Mouse (Mus musculus) hindbrain, postnatal 0 days (tissue): Measurements from ENCODE around the gene 1810055G02Rik. TPM values are rescaled to one million over a fixed set of nuclear protein-coding genes. Genes with fewer than 3 reads are reported as not detected.
A peak's percentile ranks its signal among the peaks of the same experiment; 100 is the strongest.

ENCODE experiments used
- ATAC-seq: fragments of 200-750 bp; cut with Nextera tagmentation; 2 replicates; pipeline ENCODE4 v1.8.0; 2017; ENCODE audit warnings: mild to moderate bottlenecking, moderate TSS enrichment, moderate library complexity
- DNase-seq: peaks from one replicate; pipeline ENCODE4 v3.0.0-alpha.2; 2015; ENCODE audit warnings: low spot score
- H3K27ac ChIP-seq: fragments of 300-500 bp; sonication (generic); 2 replicates; pipeline ENCODE4 v1.5.1; 2014; ENCODE audit warnings: mild to moderate bottlenecking
- H3K27me3 ChIP-seq: fragments of 300-500 bp; sonication (generic); 2 replicates; pipeline ENCODE4 v1.6.1; 2014; ENCODE audit warnings: low read length, mixed read lengths; ENCODE audit not compliant: insufficient read depth
- H3K36me3 ChIP-seq: fragments of 300-500 bp; sonication (generic); 2 replicates; pipeline ENCODE4 v1.6.1; 2014; ENCODE audit warnings: low read length, mixed read lengths; ENCODE audit not compliant: insufficient read depth
- H3K4me1 ChIP-seq: fragments of 300-500 bp; sonication (generic); 2 replicates; pipeline ENCODE4 v1.6.1; 2014; ENCODE audit warnings: antibody characterized with exemption, low read length, mixed read lengths; ENCODE audit not compliant: insufficient read depth
- H3K4me2 ChIP-seq: fragments of 300-500 bp; sonication (generic); 2 replicates; pipeline ENCODE4 v1.6.1; 2014; ENCODE audit warnings: low read depth, mild to moderate bottlenecking, low read length, moderate library complexity, mixed read lengths
- H3K4me3 ChIP-seq: fragments of 300-500 bp; sonication (generic); 2 replicates; pipeline ENCODE4 v1.5.1; 2014; ENCODE audit warnings: low read length
- H3K9ac ChIP-seq: fragments of 300-500 bp; sonication (generic); replicated peaks from 2 replicates; pipeline ENCODE4 v1.6.1; 2014; ENCODE audit warnings: mild to moderate bottlenecking, low read length, moderate library complexity, mixed read lengths
- H3K9me3 ChIP-seq: fragments of 300-500 bp; sonication (generic); 2 replicates; pipeline ENCODE4 v1.6.1; 2016; ENCODE audit warnings: low read length, mixed read lengths
- CTCF ChIP-seq: IDR thresholded peaks from 2 replicates; pipeline ENCODE4 v1.5.1; 2016; ENCODE audit warnings: antibody characterized with exemption, control low read depth, low read depth
- WGBS: fragments of 180-500 bp; shearing (Covaris S2); extraction: QIAGEN DNeasy Blood & Tissue Kit; methylation state at CpG from one replicate; pipeline ENCODE4 v1.1.7; 2014; 5-methylcytosine and 5-hydroxymethylcytosine counted together
- polyA plus RNA-seq: library from polyadenylated mRNA; unstranded; fragments of >200 nt; fragmentation: Nextera tagmentation; extraction: Ambion mirVana; gene quantifications from 2 replicates; pipeline ENCODE4 v1.2.1, GENCODE M21; 2015
- total RNA-seq: library from RNA; depleted of rRNA; stranded (reverse); fragments of >200 nt; gene quantifications from 2 replicates; pipeline ENCODE4 v1.2.3, GENCODE M21; 2014; rRNA removed

Gene 1810055G02Rik
- total and polyA plus RNA-seq, 2 experiments from 2014 or later: 37.2 to 57.7 TPM

DNA sequence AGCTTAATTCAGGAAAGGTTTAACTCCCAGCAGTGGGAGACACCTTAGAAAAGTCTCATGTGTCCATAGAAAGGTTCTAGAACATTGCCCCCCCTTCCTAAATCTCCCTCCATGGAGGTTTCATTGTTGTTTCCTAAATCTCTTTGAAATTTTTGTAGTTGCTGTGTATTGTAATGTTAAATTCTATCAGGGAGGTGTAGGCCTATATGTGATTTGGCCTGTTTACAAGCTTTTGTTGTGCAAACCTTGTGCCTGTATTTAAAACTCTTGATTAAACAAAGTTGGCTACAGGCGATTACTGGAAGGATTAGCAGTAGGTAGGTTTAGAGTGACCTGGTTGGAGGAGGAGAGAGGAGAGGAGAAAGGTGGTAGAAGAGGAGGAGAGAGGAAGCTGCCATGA is 49.8 kb downstream of the 1810055G02Rik start:
- Histone ChIP-seq H3K27me3 (no peaks in the 10 kb centered on the region), H3K4me2 (no peak overlapping the region), H3K27ac (no peak overlapping the region), H3K36me3 (no peaks in the 10 kb centered on the region), H3K9ac (no peak overlapping the region), H3K4me3 (no peak overlapping the region), H3K4me1 (no peaks in the 10 kb centered on the region), H3K9me3 (no peaks in the 10 kb centered on the region)
- TF ChIP-seq CTCF: no peak
- no peak for ATAC-seq
- WGBS: 56% methylated on average over 1 of the region's 1 CpGs
- no peak for DNase-seq

DNA sequence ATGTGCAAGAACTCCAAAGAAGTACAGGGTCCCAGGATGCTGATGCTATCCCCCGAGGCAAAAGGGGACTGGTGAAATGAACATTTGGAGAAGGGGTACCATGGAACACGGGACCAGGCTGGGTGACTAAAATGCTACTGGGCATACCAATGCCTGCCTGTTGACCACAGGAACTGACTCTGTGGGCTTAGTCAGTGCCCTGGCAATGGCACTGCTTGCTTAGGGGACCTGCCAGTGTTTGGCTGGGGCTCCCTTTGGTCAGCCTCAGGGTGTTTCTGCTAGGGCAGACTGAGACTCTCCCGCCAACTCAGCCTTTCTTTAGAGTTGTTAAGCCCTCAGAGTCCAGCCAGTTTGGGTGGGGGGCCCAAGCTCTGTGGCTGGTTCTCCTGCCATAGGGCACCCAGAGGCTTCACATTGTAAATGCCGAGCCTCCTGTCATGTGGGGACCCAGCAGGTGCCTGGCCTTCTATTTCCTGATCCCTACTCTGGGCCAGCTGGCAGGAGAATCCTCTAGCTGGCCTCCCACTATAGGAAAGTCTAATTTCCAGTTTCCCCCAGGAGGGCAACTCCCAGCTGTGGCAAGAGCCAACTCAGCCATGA is 57.2 kb downstream of the 1810055G02Rik start:
- Histone ChIP-seq H3K27ac (no peak overlapping the region), H3K4me3 (no peak overlapping the region), H3K9me3 (no peaks in the 10 kb centered on the region), H3K27me3 (no peaks in the 10 kb centered on the region), H3K36me3 (no peaks in the 10 kb centered on the region), H3K4me2 (no peak overlapping the region), H3K4me1 (peaks cover 16% of the 10 kb centered on the region), H3K9ac (no peak overlapping the region)
- no peak for TF ChIP-seq CTCF
- DNase-seq (no peak), ATAC-seq (no peak)
- WGBS: 80% methylated on average over 4 of the region's 4 CpGs

- 96% methylated on average over 5 of the region's 5 CpGs for WGBS
- Histone ChIP-seq H3K27ac (peak overlapping the region; percentile 100; the same call in 1 of the 2 replicates), H3K9ac (no peak overlapping the region; the same call in 1 of the 2 replicates), H3K4me1 (peaks cover 16% of the 10 kb centered on the region), H3K9me3 (no peaks in the 10 kb centered on the region), H3K4me2 (peak overlapping the region; percentile 63), H3K36me3 (no peaks in the 10 kb centered on the region), H3K4me3 (peak overlapping the region; percentile 95; the same call in 1 of the 2 replicates), H3K27me3 (no peaks in the 10 kb centered on the region)
- no peak for TF ChIP-seq CTCF
- ATAC-seq: no peak
- no peak for DNase-seq
These were observed 58.3 kb downstream of the 1810055G02Rik start for GRCm38 (mm10) chr19:3766378-3766777.

DNA sequence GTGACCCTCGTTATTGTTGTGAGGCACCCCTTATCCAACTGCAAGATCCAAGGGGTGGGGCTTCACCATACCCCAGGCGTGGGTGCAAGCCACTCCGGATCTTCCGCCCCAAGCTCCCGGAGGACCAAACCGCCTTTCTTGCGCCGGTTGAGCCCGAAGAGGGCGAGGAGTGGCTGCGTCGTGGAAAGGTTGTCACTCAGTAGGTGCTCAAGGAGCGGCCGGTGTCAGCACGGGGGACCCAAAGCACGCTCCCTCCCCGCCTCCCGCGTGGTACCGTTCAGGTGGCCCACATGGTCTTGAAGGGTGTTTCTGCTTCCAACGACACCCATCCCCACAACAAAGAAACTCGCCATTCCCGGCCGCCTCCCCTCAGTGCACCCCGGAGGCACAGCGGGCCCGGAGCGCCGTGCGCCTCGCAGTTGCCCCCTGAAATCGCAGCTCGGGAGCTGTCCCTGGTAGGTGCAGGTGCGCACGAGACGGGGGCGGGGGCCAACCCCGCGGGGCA is 59.2 kb downstream of the 1810055G02Rik start, which contains the start of gene Kmt5b:
Kmt5b (plus strand) TSS at position 146 of the 505 bp plus-strand sequence.
- Histone ChIP-seq H3K4me3 (peak within 1 kb of the TSS; percentile 95), H3K27ac (peak within 1 kb of the TSS; percentile 100), H3K36me3 (no peaks in the 10 kb centered on the region), H3K9ac (peak within 1 kb of the TSS; percentile 100), H3K4me2 (peak within 1 kb of the TSS; percentile 63), H3K9me3 (no peaks in the 10 kb centered on the region), H3K27me3 (no peaks in the 10 kb centered on the region), H3K4me1 (peaks cover 16% of the 10 kb centered on the region)
- ATAC-seq (peak; percentile 52), DNase-seq (peak; percentile 67)
- under 1% methylated on average over 39 of the region's 39 CpGs for WGBS
- 0 out of 2 replicates have a peak, but pooled peaks have one; percentile 2 for TF ChIP-seq CTCF

Other genes starting within 250 kb of the 1810055G02Rik start
- 81.7 and 97.8 TPM in 2 replicates for gene Ppp6r3, start 132.5 kb upstream of the 1810055G02Rik start, total RNA-seq
- 31.0 and 32.0 TPM in 2 replicates for gene Ppp6r3, start 132.5 kb upstream of the 1810055G02Rik start, polyA plus RNA-seq
- 16.4 and 17.6 TPM in 2 replicates for gene Lrp5, start 21.7 kb upstream of the 1810055G02Rik start, total RNA-seq
- 0.69 and 1.1 TPM in 2 replicates for gene Lrp5, start 21.7 kb upstream of the 1810055G02Rik start, polyA plus RNA-seq
- gene Kmt5b, start 59.1 kb downstream of the 1810055G02Rik start, total RNA-seq: 43.5 and 54.8 TPM in 2 replicates
- gene Kmt5b, start 59.1 kb downstream of the 1810055G02Rik start, polyA plus RNA-seq: 32.8 and 35.0 TPM in 2 replicates
- gene Chka, start 143.5 kb downstream of the 1810055G02Rik start, total RNA-seq: 57.3 and 68.9 TPM in 2 replicates
- gene Chka, start 143.5 kb downstream of the 1810055G02Rik start, polyA plus RNA-seq: 53.9 and 57.3 TPM in 2 replicates
- gene Tcirg1, start 198.8 kb downstream of the 1810055G02Rik start, total RNA-seq: 35.4 and 44.0 TPM in 2 replicates
- gene Tcirg1, start 198.8 kb downstream of the 1810055G02Rik start, polyA plus RNA-seq: 16.8 and 17.3 TPM in 2 replicates
- gene Ndufs8, start 204.5 kb downstream of the 1810055G02Rik start, total RNA-seq: 212 and 221 TPM in 2 replicates
- gene Ndufs8, start 204.5 kb downstream of the 1810055G02Rik start, polyA plus RNA-seq: 366 and 367 TPM in 2 replicates
- gene Aldh3b1, start 221.5 kb downstream of the 1810055G02Rik start, total RNA-seq: 2.2 and 3.0 TPM in 2 replicates
- 3.5 and 4.3 TPM in 2 replicates for gene Aldh3b1, start 221.5 kb downstream of the 1810055G02Rik start, polyA plus RNA-seq
- 12.8 and 19.9 TPM in 2 replicates for gene Unc93b1, start 226.9 kb downstream of the 1810055G02Rik start, total RNA-seq
- 15.3 and 16.3 TPM in 2 replicates for gene Unc93b1, start 226.9 kb downstream of the 1810055G02Rik start, polyA plus RNA-seq